Mouse (Mus musculus) megakaryocyte, embryonic 14.5 days (primary cell): ENCODE data around the gene Fam149b.

Source experiments
- FLI1 ChIP-seq: IDR thresholded peaks from 2 replicates; pipeline ENCODE4 v1.6.1; 2012; ENCODE audit warnings: low read length, inconsistent platforms, mixed read lengths
- GATA1 ChIP-seq: IDR thresholded peaks from 3 replicates; pipeline ENCODE4 v1.6.1; 2012; ENCODE audit warnings: mixed read lengths, low read length, inconsistent platforms, borderline replicate concordance

GRCm38 (mm10) chr14:20379087-20379640, 31.2 kb downstream of the Fam149b start:
- TF ChIP-seq GATA1: no peak
- TF ChIP-seq FLI1: no peak
